Mouse (Mus musculus): Measurements from ENCODE around the gene Elob. TPM values are rescaled to one million over a fixed set of nuclear protein-coding genes. Genes with fewer than 3 reads are reported as not detected.
A peak's percentile ranks its signal among the peaks of the same experiment; 100 is the strongest.

Elob gene
- polyA plus RNA-seq, 1 experiment from 2014 or later: 1,117 TPM

- ATAC-seq (ENCODE audit: low FRiP score): no peak
- peaks cover 4% of the 10 kb centered on the region for H3K4me1 ChIP-seq
Observed at GRCm38 (mm10) chr17:23822094-23822493, 6.8 kb downstream of the Elob start.

GRCm38 (mm10) chr17:23820731-23821130, 8.2 kb downstream of the Elob start:
- H3K9ac ChIP-seq: no peak overlapping the region
- H3K4me3 ChIP-seq: no peak overlapping the region
- WGBS: 97% methylated on average over 5 of the region's 5 CpGs
- no peaks in the 10 kb centered on the region for H3K4me1 ChIP-seq
- H3K9me3 ChIP-seq (replicated peaks): peaks cover 20% of the 10 kb centered on the region
- ATAC-seq (ENCODE audit: low FRiP score): no peak
- no peaks in the 10 kb centered on the region for H3K27me3 ChIP-seq
- no peak overlapping the region for H3K27ac ChIP-seq
- H3K36me3 ChIP-seq: peaks cover 99% of the 10 kb centered on the region
- no peak overlapping the region for H3K4me2 ChIP-seq (replicated peaks)

More at GRCm38 (mm10) chr17:23822094-23822493, 6.8 kb downstream of the Elob start:
- Histone ChIP-seq H3K27me3 (no peaks in the 10 kb centered on the region), H3K4me3 (no peak overlapping the region), H3K9me3 (replicated peaks) (peaks cover 20% of the 10 kb centered on the region; the same call in 1 of the 2 replicates), H3K27ac (no peak overlapping the region), H3K9ac (no peak overlapping the region), H3K4me2 (replicated peaks) (no peak overlapping the region), H3K36me3 (peaks cover 99% of the 10 kb centered on the region)
- WGBS: 72% methylated on average over 6 of the region's 6 CpGs

- ATAC-seq (ENCODE audit: low FRiP score): no peak
- H3K9me3 ChIP-seq (replicated peaks): peaks cover 28% of the 10 kb centered on the region
- no peaks in the 10 kb centered on the region for H3K27me3 ChIP-seq
- H3K27ac ChIP-seq: no peak overlapping the region
- 97% methylated on average over 25 of the region's 25 CpGs for WGBS
- H3K4me2 ChIP-seq (replicated peaks): no peak overlapping the region
- H3K9ac ChIP-seq: no peak overlapping the region
- no peak overlapping the region for H3K4me3 ChIP-seq
- peaks cover 98% of the 10 kb centered on the region for H3K36me3 ChIP-seq
- H3K4me1 ChIP-seq: no peaks in the 10 kb centered on the region
Observed at GRCm38 (mm10) chr17:23819235-23819634, 9.7 kb downstream of the Elob start.

- ATAC-seq (ENCODE audit: low FRiP score): no peak
- Histone ChIP-seq H3K4me3 (no peak overlapping the region), H3K9ac (no peak overlapping the region), H3K36me3 (peaks cover 98% of the 10 kb centered on the region), H3K4me1 (no peaks in the 10 kb centered on the region), H3K27ac (no peak overlapping the region), H3K4me2 (replicated peaks) (no peak overlapping the region), H3K9me3 (replicated peaks) (peaks cover 28% of the 10 kb centered on the region), H3K27me3 (no peaks in the 10 kb centered on the region)
- 96% methylated on average over 8 of the region's 8 CpGs for WGBS
Observed at GRCm38 (mm10) chr17:23818579-23818978, 10.4 kb downstream of the Elob start.

- 97% methylated on average over 16 of the region's 16 CpGs for WGBS
- peaks cover 93% of the 10 kb centered on the region for H3K36me3 ChIP-seq
- H3K27ac ChIP-seq: no peak overlapping the region
- ATAC-seq (ENCODE audit: low FRiP score): no peak
- no peak overlapping the region for H3K4me2 ChIP-seq (replicated peaks)
- peaks cover 28% of the 10 kb centered on the region for H3K9me3 ChIP-seq (replicated peaks)
- H3K4me1 ChIP-seq: no peaks in the 10 kb centered on the region
- H3K4me3 ChIP-seq: no peak overlapping the region
- no peaks in the 10 kb centered on the region for H3K27me3 ChIP-seq
- H3K9ac ChIP-seq: no peak overlapping the region
Observed at GRCm38 (mm10) chr17:23815641-23816040, 13.3 kb downstream of the Elob start.

- Histone ChIP-seq H3K9me3 (replicated peaks) (no peaks in the 10 kb centered on the region), H3K4me2 (replicated peaks) (no peak overlapping the region), H3K4me3 (no peak overlapping the region), H3K4me1 (peaks cover 28% of the 10 kb centered on the region), H3K27me3 (no peaks in the 10 kb centered on the region), H3K36me3 (peaks cover 55% of the 10 kb centered on the region), H3K27ac (no peak overlapping the region), H3K9ac (no peak overlapping the region)
- ATAC-seq (ENCODE audit: low FRiP score): no peak
- 94% methylated on average over 3 of the region's 3 CpGs for WGBS
Observed at GRCm38 (mm10) chr17:23807918-23808317, 21.0 kb downstream of the Elob start.

GRCm38 (mm10) chr17:23806867-23807266, 22.1 kb downstream of the Elob start:
- no peak for ATAC-seq (ENCODE audit: low FRiP score)
- WGBS: 80% methylated on average over 25 of the region's 25 CpGs
- H3K4me3 ChIP-seq: 0 out of 2 replicates have a peak overlapping the region, but pooled peaks have one; percentile 1
- peaks cover 45% of the 10 kb centered on the region for H3K36me3 ChIP-seq
- no peaks in the 10 kb centered on the region for H3K9me3 ChIP-seq (replicated peaks)
- peak overlapping the region; percentile 28 for H3K4me2 ChIP-seq (replicated peaks)
- no peaks in the 10 kb centered on the region for H3K27me3 ChIP-seq
- H3K27ac ChIP-seq: no peak overlapping the region
- H3K9ac ChIP-seq: 0 out of 2 replicates have a peak overlapping the region, but pooled peaks have one; percentile 10
- peaks cover 28% of the 10 kb centered on the region for H3K4me1 ChIP-seq

- WGBS: 7% methylated on average over 8 of the region's 8 CpGs
- Histone ChIP-seq H3K9ac (peak overlapping the region; percentile 99), H3K4me1 (peaks cover 28% of the 10 kb centered on the region), H3K27ac (no peak overlapping the region), H3K9me3 (replicated peaks) (no peaks in the 10 kb centered on the region), H3K27me3 (no peaks in the 10 kb centered on the region), H3K36me3 (peaks cover 23% of the 10 kb centered on the region), H3K4me3 (peak overlapping the region; percentile 99), H3K4me2 (replicated peaks) (peak overlapping the region; percentile 83)
- no peak for ATAC-seq (ENCODE audit: low FRiP score)
Observed at GRCm38 (mm10) chr17:23804426-23805085, 24.4 kb downstream of the Elob start.

GRCm38 (mm10) chr17:23803366-23804041, 25.4 kb downstream of the Elob start:
- H3K4me1 ChIP-seq: peaks cover 28% of the 10 kb centered on the region
- no peaks in the 10 kb centered on the region for H3K9me3 ChIP-seq (replicated peaks)
- peak overlapping the region; percentile 83 for H3K4me2 ChIP-seq (replicated peaks)
- peak overlapping the region; percentile 99 for H3K9ac ChIP-seq
- peak overlapping the region; percentile 99 for H3K4me3 ChIP-seq
- peaks cover 12% of the 10 kb centered on the region for H3K36me3 ChIP-seq
- no peaks in the 10 kb centered on the region for H3K27me3 ChIP-seq
- ATAC-seq (ENCODE audit: low FRiP score): peak; percentile 78
- WGBS: under 1% methylated on average over 57 of the region's 83 CpGs
- H3K27ac ChIP-seq: peak overlapping the region; percentile 98

- Histone ChIP-seq H3K4me3 (peak overlapping the region; percentile 99), H3K9ac (peak overlapping the region; percentile 99), H3K27me3 (0 out of 2 replicates have a peak, but pooled peaks cover 3% of the 10 kb centered on the region), H3K4me1 (peaks cover 28% of the 10 kb centered on the region), H3K36me3 (peaks cover 6% of the 10 kb centered on the region; the same call in 1 of the 2 replicates), H3K4me2 (replicated peaks) (peak overlapping the region; percentile 83), H3K9me3 (replicated peaks) (no peaks in the 10 kb centered on the region), H3K27ac (peak overlapping the region; percentile 98)
- ATAC-seq (ENCODE audit: low FRiP score): peak; percentile 98
- WGBS: 1% methylated on average over 59 of the region's 60 CpGs
Observed at GRCm38 (mm10) chr17:23802746-23803365, 26.1 kb downstream of the Elob start.

- Histone ChIP-seq H3K9me3 (replicated peaks) (no peaks in the 10 kb centered on the region), H3K4me1 (peaks cover 23% of the 10 kb centered on the region), H3K27me3 (0 out of 2 replicates have a peak, but pooled peaks cover 4% of the 10 kb centered on the region), H3K4me3 (no peak overlapping the region), H3K36me3 (no peaks in the 10 kb centered on the region), H3K27ac (no peak overlapping the region), H3K4me2 (replicated peaks) (no peak overlapping the region), H3K9ac (no peak overlapping the region)
- 92% methylated on average over 10 of the region's 10 CpGs for WGBS
- no peak for ATAC-seq (ENCODE audit: low FRiP score)
Observed at GRCm38 (mm10) chr17:23801627-23802026, 27.3 kb downstream of the Elob start.

- 0 out of 2 replicates have a peak, but pooled peaks cover 4% of the 10 kb centered on the region for H3K27me3 ChIP-seq
- ATAC-seq (ENCODE audit: low FRiP score): no peak
- no peak overlapping the region for H3K4me2 ChIP-seq (replicated peaks)
- H3K4me1 ChIP-seq: no peaks in the 10 kb centered on the region; the same call in 1 of the 2 replicates
- H3K36me3 ChIP-seq: no peaks in the 10 kb centered on the region
- no peaks in the 10 kb centered on the region for H3K9me3 ChIP-seq (replicated peaks)
- H3K27ac ChIP-seq: no peak overlapping the region
- no peak overlapping the region for H3K4me3 ChIP-seq
- WGBS: 68% methylated on average over 7 of the region's 7 CpGs
- no peak overlapping the region for H3K9ac ChIP-seq
Observed at GRCm38 (mm10) chr17:23797316-23797715, 31.6 kb downstream of the Elob start.
